Mouse (Mus musculus): ENCODE results near the gene Rpp25l. TPM values are rescaled to one million over a fixed set of nuclear protein-coding genes. Genes with fewer than 3 reads are reported as not detected.
A peak's percentile ranks its signal among the peaks of the same experiment; 100 is the strongest.

The Rpp25l gene
- polyA plus RNA-seq, 1 experiment from 2014 or later = 65.2 TPM

GRCm38 (mm10) chr4:41712421-41713196 is 725 bp downstream of the Rpp25l start:
- peaks cover 21% of the 10 kb centered on the region for H3K4me1 ChIP-seq (replicated peaks; ENCODE audit: insufficient read depth, low read length)
- H3K9ac ChIP-seq (ENCODE audit: low read depth, low read length) = peak overlapping the region; percentile 93
- no peaks in the 10 kb centered on the region for H3K27me3 ChIP-seq (ENCODE audit: insufficient read depth, low read length)
- 0 out of 2 replicates have a peak, but pooled peaks have one; percentile 8 for ATAC-seq (replicated peaks; ENCODE audit: low FRiP score, low read depth)
- peak overlapping the region; percentile 80 for H3K4me3 ChIP-seq (replicated peaks; ENCODE audit: low read depth, low read length)
- peak overlapping the region; percentile 70 for H3K27ac ChIP-seq
- peak; percentile 25 for DNase-seq (ENCODE audit: low spot score)
- 0 out of 2 replicates have a peak, but pooled peaks cover 9% of the 10 kb centered on the region for H3K36me3 ChIP-seq (ENCODE audit: insufficient read depth, low read length)
- 36% methylated on average over 31 of the region's 31 CpGs for WGBS
- H3K4me2 ChIP-seq (ENCODE audit: low read length) = peak overlapping the region; percentile 92
- no peaks in the 10 kb centered on the region for H3K9me3 ChIP-seq (replicated peaks; ENCODE audit: low read length)
- no peak for TF ChIP-seq CTCF (IDR thresholded peaks at IDR 0.05; ENCODE audit: low read depth)

- 75% methylated on average over 16 of the region's 16 CpGs for WGBS
- DNase-seq (ENCODE audit: low spot score) (no peak), ATAC-seq (replicated peaks; ENCODE audit: low FRiP score, low read depth) (no peak)
- Histone ChIP-seq H3K27ac (no peak overlapping the region), H3K36me3 (ENCODE audit: insufficient read depth, low read length) (0 out of 2 replicates have a peak, but pooled peaks cover 5% of the 10 kb centered on the region), H3K4me1 (replicated peaks; ENCODE audit: insufficient read depth, low read length) (peaks cover 21% of the 10 kb centered on the region), H3K9me3 (replicated peaks; ENCODE audit: low read length) (no peaks in the 10 kb centered on the region), H3K9ac (ENCODE audit: low read depth, low read length) (peak overlapping the region; percentile 93; the same call in 1 of the 2 replicates), H3K27me3 (ENCODE audit: insufficient read depth, low read length) (no peaks in the 10 kb centered on the region), H3K4me2 (ENCODE audit: low read length) (peak overlapping the region; percentile 92), H3K4me3 (replicated peaks; ENCODE audit: low read depth, low read length) (peak overlapping the region; percentile 80)
- TF ChIP-seq CTCF (IDR thresholded peaks at IDR 0.05; ENCODE audit: low read depth) = no peak
Measured at GRCm38 (mm10) chr4:41711705-41712375, 1.5 kb downstream of the Rpp25l start.

GRCm38 (mm10) chr4:41710229-41710628 is 3.1 kb downstream of the Rpp25l start:
- Histone ChIP-seq H3K9ac (ENCODE audit: low read depth, low read length) (no peak overlapping the region), H3K27me3 (ENCODE audit: insufficient read depth, low read length) (no peaks in the 10 kb centered on the region), H3K9me3 (replicated peaks; ENCODE audit: low read length) (no peaks in the 10 kb centered on the region), H3K4me2 (ENCODE audit: low read length) (no peak overlapping the region), H3K4me3 (replicated peaks; ENCODE audit: low read depth, low read length) (no peak overlapping the region), H3K36me3 (ENCODE audit: insufficient read depth, low read length) (no peaks in the 10 kb centered on the region), H3K27ac (no peak overlapping the region), H3K4me1 (replicated peaks; ENCODE audit: insufficient read depth, low read length) (peaks cover 21% of the 10 kb centered on the region)
- no peak for ATAC-seq (replicated peaks; ENCODE audit: low FRiP score, low read depth)
- 65% methylated on average over 4 of the region's 4 CpGs for WGBS
- peak; percentile 44 for TF ChIP-seq CTCF (IDR thresholded peaks at IDR 0.05; ENCODE audit: low read depth)
- DNase-seq (ENCODE audit: low spot score) = no peak

GRCm38 (mm10) chr4:41708192-41708745 is 5.1 kb downstream of the Rpp25l start:
- Histone ChIP-seq H3K27me3 (ENCODE audit: insufficient read depth, low read length) (peaks cover 3% of the 10 kb centered on the region; the same call in 1 of the 2 replicates), H3K4me2 (ENCODE audit: low read length) (no peak overlapping the region), H3K27ac (no peak overlapping the region), H3K36me3 (ENCODE audit: insufficient read depth, low read length) (no peaks in the 10 kb centered on the region), H3K9ac (ENCODE audit: low read depth, low read length) (no peak overlapping the region), H3K4me3 (replicated peaks; ENCODE audit: low read depth, low read length) (no peak overlapping the region), H3K4me1 (replicated peaks; ENCODE audit: insufficient read depth, low read length) (peaks cover 17% of the 10 kb centered on the region), H3K9me3 (replicated peaks; ENCODE audit: low read length) (no peaks in the 10 kb centered on the region)
- DNase-seq (ENCODE audit: low spot score) (peak; percentile 91), ATAC-seq (replicated peaks; ENCODE audit: low FRiP score, low read depth) (0 out of 2 replicates have a peak, but pooled peaks have one; percentile 12)
- TF ChIP-seq CTCF (IDR thresholded peaks at IDR 0.05; ENCODE audit: low read depth) = peak; percentile 87
- WGBS = 38% methylated on average over 8 of the region's 8 CpGs

GRCm38 (mm10) chr4:41707011-41707535 is 6.3 kb downstream of the Rpp25l start:
- TF ChIP-seq CTCF (IDR thresholded peaks at IDR 0.05; ENCODE audit: low read depth) = peak; percentile 80

More at GRCm38 (mm10) chr4:41707011-41707535, 6.3 kb downstream of the Rpp25l start:
- Histone ChIP-seq H3K4me3 (replicated peaks; ENCODE audit: low read depth, low read length) (no peak overlapping the region), H3K4me1 (replicated peaks; ENCODE audit: insufficient read depth, low read length) (peaks cover 8% of the 10 kb centered on the region), H3K9ac (ENCODE audit: low read depth, low read length) (no peak overlapping the region), H3K27me3 (ENCODE audit: insufficient read depth, low read length) (peaks cover 3% of the 10 kb centered on the region; the same call in 1 of the 2 replicates), H3K27ac (no peak overlapping the region), H3K4me2 (ENCODE audit: low read length) (0 out of 2 replicates have a peak overlapping the region, but pooled peaks have one; percentile 17), H3K9me3 (replicated peaks; ENCODE audit: low read length) (no peaks in the 10 kb centered on the region), H3K36me3 (ENCODE audit: insufficient read depth, low read length) (no peaks in the 10 kb centered on the region)
- peak; percentile 89 for DNase-seq (ENCODE audit: low spot score)
- WGBS = 2% methylated on average over 13 of the region's 13 CpGs
- ATAC-seq (replicated peaks; ENCODE audit: low FRiP score, low read depth) = peak; percentile 71
